Mouse (Mus musculus): Measurements from ENCODE around the gene Lsm12.
"Not testable (repeated sequence)": the region's sequence is repeated elsewhere in the genome, so short reads cannot be mapped to it uniquely, and the experiment has no call there.

The Lsm12 gene

DNA sequence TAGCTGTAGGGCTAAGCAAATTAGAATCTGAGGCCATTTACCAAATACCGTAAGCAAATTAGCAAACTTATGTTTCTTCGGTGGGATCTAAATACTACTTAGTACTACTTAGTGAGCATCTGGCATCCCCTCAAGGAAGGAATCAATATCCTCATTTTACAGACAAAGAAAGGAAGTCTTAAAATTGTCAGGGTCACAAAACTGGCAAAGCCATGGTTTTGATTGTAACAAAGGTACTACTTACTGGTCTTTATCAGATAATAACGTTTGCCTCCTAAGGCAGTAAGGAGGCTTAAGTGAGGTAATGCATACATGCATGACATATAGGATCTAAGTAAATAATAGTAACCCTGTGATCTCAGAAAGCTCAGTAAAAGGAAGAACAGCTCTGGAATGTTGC, 581 bp upstream of the Lsm12 start:
- no peak for DNase-seq (ENCODE audit: low spot score)

- no peak for DNase-seq (ENCODE audit: low spot score)
These were observed 847 bp downstream of the Lsm12 start for GRCm38 (mm10) chr11:102184253-102184645.

DNA sequence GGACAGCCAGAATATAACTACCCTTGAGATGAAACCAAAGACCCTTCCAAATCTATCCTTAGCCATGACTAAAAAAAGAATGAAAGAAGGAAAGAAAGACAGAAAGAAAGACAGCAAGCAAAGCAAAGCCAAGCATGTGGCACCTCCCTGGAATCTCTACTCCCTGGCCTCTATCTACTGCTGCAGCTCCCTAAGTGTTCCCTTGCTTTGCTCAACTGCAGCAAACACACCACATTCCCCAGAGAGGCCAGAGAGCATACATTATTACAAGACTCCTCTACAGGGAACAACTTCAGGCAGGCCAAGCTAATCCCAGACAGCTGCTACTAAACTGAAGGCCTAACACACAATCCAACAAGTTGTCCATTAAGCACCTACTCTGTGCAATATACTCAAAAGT, 5.3 kb downstream of the Lsm12 start:
- no peak for DNase-seq (ENCODE audit: low spot score)

DNA sequence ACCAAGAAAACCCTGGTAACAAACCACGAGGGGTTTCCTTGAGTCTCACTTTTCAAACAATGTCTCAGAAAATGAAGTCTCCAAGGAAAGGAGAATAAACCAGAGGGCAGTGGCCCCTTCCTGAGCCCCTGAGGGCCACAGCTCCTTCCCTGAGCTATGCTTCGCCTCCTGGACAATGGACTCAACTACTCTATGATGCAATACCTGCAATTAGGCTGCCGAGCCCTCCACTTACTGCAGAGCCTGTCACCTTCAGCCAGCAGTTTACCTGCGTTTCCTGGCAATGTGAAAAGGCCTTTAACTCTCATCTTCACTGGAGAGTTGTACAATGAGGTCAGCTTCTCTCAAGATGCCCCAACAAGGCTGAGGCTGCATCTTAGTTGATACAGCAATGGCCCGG, 16.4 kb downstream of the Lsm12 start:
- DNase-seq (ENCODE audit: low spot score): no peak

- no peak for DNase-seq (ENCODE audit: low spot score)
These were observed 17.6 kb downstream of the Lsm12 start for GRCm38 (mm10) chr11:102167539-102167938.

DNA sequence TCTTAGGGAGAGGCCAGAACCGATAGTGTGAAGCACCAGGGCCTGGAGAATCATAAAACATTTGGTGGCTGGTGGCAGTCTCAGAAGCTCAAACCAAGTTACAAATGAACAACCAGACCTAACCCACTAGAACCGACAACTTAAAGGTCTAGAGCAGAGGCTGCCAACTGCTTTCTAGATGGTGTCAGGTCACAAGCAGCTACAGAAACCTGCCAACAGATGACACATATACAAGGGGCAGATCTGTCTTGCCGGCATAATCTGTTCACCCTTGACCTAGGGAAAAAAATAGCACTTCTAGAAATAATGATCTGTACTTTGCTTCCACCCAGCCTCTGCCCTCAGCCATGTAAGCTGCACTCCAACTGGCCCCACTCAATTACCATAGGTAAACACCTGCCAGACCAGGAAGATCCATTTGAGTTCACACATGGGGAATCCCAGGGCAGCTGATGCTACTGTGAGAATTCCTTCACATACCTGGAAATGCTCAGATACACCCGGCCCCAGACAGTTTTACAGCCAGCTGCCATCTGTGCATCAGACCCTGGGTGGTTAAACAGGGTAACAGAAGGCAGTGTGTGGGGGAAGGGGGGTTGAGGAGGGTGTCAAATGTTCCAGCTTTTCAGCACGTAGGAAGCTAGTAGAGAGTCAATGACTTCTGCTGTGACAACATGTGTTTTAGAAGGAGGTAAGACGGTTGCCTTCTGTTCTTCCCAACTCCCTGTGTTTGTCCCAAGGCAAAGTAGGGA, 18.9 kb downstream of the Lsm12 start:
- DNase-seq (ENCODE audit: low spot score): no peak

DNA sequence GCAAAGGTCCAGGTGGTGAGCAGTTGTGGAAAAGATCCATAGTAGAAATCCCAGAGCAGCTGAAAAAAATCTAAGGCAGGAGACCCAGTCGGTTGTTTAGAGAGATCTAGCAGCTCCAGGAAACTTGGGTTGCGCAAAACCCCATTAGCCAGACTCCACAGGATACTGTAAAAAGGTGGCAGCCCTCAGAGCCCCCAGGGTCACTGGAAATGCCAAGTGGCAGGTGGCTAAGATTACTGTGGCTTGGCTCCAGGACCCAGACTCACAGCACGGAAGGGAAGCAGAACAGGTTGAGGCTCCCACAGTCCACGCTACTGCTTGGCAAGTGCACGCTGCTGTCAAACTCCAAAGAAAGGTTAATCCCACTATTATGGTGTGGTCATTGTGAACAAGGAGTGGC, 25.3 kb downstream of the Lsm12 start:
- DNase-seq (ENCODE audit: low spot score): no peak

DNA sequence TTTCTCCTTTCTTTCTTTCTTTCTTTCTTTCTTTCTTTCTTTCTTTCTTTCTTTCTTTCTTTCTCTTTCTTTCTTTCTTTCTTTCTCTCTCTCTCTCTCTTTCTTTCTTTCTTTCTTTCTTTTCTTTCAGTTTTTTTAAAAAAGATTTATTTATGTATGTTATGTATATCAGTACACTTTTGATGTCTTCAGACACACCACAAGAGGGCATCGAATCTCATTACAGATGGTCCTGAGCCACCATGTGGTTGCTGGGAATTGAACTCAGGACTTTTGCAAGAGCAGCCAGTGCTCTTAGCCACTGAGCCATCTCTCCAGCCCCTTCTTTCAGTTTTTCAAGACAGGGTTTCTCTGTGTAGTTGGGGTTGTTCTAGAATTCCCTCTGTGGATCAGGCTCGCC, 27.1 kb downstream of the Lsm12 start:
- DNase-seq (ENCODE audit: low spot score): not testable (repeated sequence)

GRCm38 (mm10) chr11:102156786-102157089, 28.4 kb downstream of the Lsm12 start:
- DNase-seq (ENCODE audit: low spot score): no peak

DNA sequence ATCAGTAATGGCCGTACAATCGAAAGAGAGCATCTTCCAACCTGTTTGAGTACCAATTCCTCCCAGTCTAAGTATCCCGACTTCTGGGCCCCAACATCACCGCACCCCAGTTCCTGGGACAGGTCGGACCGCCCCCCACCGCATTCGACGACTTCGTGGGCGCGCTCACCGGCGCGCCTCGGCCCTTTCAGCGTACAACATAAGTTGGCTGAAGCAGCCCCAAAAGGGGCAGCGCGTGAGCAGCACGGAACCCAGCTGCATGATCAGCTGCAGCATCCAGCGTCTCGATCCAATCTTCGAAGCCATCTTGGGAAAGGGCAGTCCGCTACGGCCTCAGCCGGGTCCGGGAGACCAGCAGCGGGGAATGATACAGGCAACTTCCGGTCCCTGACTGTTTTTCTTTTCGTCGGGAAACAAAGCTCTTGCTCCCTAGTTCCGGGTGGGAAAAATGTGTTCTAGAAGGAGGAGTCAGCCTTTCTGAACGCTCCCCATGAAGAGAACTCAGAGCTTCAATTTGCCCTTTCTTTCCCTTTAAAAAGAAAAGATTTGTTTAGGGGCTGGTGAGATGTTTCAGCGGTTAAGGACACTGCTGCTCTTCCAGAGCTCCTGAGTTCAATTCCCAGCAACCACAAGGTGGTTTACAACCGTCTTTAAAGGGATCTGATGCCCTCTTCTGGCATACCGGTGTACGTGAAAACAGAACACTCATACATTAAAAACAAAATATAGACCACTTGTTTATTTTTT, 28.9 kb downstream of the Lsm12 start, which contains the start of gene Tmem101:
Tmem101 (minus strand) TSS at position 366 of the 747 bp plus-strand sequence.
- DNase-seq (ENCODE audit: low spot score): peak; percentile 57

GRCm38 (mm10) chr11:102147213-102147989, 37.7 kb downstream of the Lsm12 start:
- no peak for DNase-seq (ENCODE audit: low spot score)

DNA sequence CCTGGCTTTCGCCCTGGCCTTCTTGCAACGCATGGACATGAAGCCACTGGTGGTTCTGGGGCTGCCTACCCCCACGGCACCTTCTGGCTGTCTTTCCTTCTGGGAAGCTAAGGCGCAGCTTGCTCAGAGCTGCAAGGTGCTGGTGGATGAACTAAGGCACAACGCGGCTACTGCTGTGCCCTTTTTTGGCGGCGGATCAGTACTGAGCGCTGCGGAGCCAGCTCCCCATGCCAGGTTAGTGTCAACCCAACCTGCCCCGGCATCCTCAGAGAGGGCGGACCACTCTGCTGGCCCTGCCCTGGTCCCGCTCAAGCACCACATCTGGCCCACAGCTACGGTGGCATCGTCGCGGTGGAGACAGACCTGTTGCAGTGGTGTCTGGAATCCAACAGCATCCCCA, 38.6 kb downstream of the Lsm12 start:
- DNase-seq (ENCODE audit: low spot score): no peak

DNA sequence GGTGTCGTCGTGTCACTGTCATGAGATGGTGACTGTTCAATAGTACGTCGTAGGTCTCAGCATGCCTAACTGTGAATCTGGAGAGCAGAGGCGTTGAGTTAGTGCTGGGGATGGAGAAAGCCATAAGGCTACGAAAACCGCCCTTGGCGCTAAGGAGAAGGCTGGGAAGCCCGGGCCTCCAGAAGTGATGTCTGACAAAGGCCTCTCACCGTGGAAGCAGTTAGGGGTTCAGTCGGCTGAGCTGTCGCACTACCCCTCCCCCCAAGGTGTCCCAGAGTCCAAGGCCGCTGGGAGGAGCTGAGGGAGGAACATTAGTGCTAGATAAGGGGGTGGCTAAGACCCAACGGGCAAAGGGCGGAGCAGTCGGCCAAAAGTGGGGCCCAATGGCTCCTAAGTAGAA, 39.1 kb downstream of the Lsm12 start:
- DNase-seq (ENCODE audit: low spot score): no peak

DNA sequence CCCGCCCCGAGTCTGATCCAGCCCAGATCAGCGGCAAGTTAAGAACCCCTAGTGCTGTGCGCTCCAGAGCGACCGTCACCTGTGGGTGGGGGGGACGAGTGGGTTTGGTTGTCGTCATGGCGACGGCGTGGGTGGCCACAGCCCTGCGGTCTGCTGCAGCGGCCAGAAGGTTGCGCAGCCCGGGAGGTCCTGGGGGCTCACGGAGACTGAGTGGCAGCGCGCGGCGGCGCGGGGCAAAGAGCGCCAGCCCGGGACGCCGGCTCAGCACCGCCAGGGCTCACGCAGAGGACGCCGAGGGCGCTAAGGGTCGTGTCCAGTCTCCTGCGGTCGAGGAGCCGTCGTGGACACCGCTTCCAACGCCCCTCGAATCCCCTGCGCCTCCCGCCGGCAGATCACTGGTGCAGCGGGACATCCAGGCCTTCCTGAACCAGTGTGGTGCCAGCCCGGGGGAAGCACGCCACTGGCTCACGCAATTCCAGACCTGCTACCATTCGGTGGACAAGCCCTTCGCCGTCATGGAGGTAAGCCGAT, 39.6 kb downstream of the Lsm12 start, which contains the start of gene Nags:
Nags (plus strand) TSS at position 43 of the 531 bp plus-strand sequence.
- no peak for DNase-seq (ENCODE audit: low spot score)

DNA sequence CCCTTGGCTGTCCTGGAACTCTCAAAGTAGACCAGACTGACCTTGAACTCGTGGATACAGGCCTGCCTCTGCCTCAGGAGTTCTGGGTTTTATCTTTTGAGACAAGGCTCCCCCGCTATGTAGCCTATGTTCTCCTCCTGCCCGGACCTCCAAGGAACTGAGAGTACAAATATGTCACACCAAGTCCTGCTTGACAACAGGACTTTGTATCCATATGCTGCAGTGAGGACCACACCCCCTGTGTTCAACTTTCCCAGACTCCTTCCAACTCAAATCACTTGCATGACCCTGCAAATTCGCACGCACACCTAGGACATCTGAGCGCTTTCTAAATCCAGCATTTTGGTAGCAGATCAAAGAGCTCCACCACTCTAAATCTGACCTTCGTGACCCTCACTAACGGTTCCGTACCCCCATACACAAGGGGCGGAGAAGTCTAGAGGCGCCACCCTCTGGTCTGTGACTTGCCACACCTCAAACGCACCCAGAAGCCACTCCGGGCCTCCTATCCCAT, 40.1 kb downstream of the Lsm12 start:
- no peak for DNase-seq (ENCODE audit: low spot score)

GRCm38 (mm10) chr11:102142355-102142754, 42.7 kb downstream of the Lsm12 start:
- DNase-seq (ENCODE audit: low spot score): no peak

- no peak for DNase-seq (ENCODE audit: low spot score)
These were observed 44.6 kb downstream of the Lsm12 start for GRCm38 (mm10) chr11:102140508-102140907.

DNA sequence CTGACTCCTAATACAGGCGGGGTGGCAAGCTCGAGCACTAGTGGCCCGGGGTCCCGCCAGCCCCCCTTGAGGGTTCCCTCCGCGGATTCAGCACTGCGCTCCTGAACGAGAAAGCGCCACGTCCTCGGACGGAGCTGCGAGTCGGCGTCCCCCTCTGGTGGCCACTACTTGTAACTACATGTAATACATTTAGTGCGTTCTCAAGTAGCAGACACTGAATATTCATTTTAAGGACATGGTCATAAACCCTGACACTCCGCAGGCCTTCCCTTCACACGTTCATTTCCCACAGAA, 46.7 kb downstream of the Lsm12 start:
- DNase-seq (ENCODE audit: low spot score): no peak

GRCm38 (mm10) chr11:102137625-102138446, 47.3 kb downstream of the Lsm12 start:
- no peak for DNase-seq (ENCODE audit: low spot score)

- no peak for DNase-seq (ENCODE audit: low spot score)
These were observed 50.6 kb downstream of the Lsm12 start for GRCm38 (mm10) chr11:102134516-102134915.

GRCm38 (mm10) chr11:102117386-102117785, 67.7 kb downstream of the Lsm12 start:
- no peak for DNase-seq (ENCODE audit: low spot score)

DNA sequence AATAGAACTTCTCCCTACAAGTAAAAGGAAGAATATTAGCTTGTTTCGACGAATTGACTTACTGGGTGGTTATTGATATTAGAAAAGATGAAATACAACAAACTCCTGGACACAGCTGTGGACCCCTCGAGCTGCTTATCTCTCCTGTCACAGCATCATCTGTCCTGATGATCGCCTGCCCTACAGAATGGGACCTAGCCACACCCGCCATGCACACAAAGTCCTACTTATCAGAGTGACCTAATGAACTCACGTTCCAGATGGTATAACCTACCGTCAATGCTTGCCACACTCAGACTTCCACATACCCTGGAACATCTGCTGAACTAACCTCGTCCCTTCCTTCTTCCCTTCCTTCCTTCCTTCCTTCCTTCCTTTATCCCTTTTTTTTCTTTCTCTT, 68.9 kb downstream of the Lsm12 start:
- DNase-seq (ENCODE audit: low spot score): no peak

Data from urinary bladder, postnatal 10 days (tissue).